Mouse (Mus musculus) liver, embryonic 16.5 days (tissue): ENCODE results near the gene Cnst. TPM values are rescaled to one million over a fixed set of nuclear protein-coding genes. Genes with fewer than 3 reads are reported as not detected.
A peak's percentile ranks its signal among the peaks of the same experiment; 100 is the strongest.

Experiments used
- ATAC-seq: fragments of 200-750 bp; cut with Nextera tagmentation; 2 replicates; pipeline ENCODE4 v1.8.0; 2017; ENCODE audit warnings: low read depth, mild to moderate bottlenecking, moderate number of reproducible peaks, moderate library complexity
- H3K27ac ChIP-seq: fragments of 300-500 bp; sonication (generic); 2 replicates; pipeline ENCODE4 v1.5.1; 2014; ENCODE audit warnings: mild to moderate bottlenecking, low read length
- H3K27me3 ChIP-seq: fragments of 300-500 bp; sonication (generic); 2 replicates; pipeline ENCODE4 v1.6.1; 2014; ENCODE audit warnings: low read depth, low read length, mixed read lengths; ENCODE audit not compliant: control insufficient read depth, insufficient read depth
- H3K36me3 ChIP-seq: fragments of 300-500 bp; sonication (generic); 2 replicates; pipeline ENCODE4 v1.6.1; 2014; ENCODE audit warnings: mild to moderate bottlenecking; ENCODE audit not compliant: control insufficient read depth, insufficient read depth
- H3K4me1 ChIP-seq: fragments of 300-500 bp; sonication (generic); 2 replicates; pipeline ENCODE4 v1.6.1; 2014; ENCODE audit warnings: low read depth, low read length, mixed read lengths; ENCODE audit not compliant: control insufficient read depth
- H3K4me2 ChIP-seq: fragments of 300-500 bp; sonication (generic); 2 replicates; pipeline ENCODE4 v1.6.1; 2014; ENCODE audit warnings: low read depth, low read length, mixed read lengths
- H3K4me3 ChIP-seq: fragments of 300-500 bp; sonication (generic); 2 replicates; pipeline ENCODE4 v1.5.1; 2014; ENCODE audit warnings: low read depth, mild to moderate bottlenecking, low read length
- H3K9ac ChIP-seq: fragments of 300-500 bp; sonication (generic); 2 replicates; pipeline ENCODE4 v1.6.1; 2014; ENCODE audit warnings: low read depth, low read length
- H3K9me3 ChIP-seq: fragments of 300-500 bp; sonication (generic); replicated peaks from 2 replicates; pipeline ENCODE4 v1.6.1; 2016; ENCODE audit warnings: low read length; ENCODE audit not compliant: control insufficient read depth
- WGBS: fragments of 180-500 bp; shearing (Covaris S2); extraction: QIAGEN DNeasy Blood & Tissue Kit; methylation state at CpG from one replicate; pipeline ENCODE4 v1.1.7; 2014; ENCODE audit not compliant: insufficient replicate concordance; 5-methylcytosine and 5-hydroxymethylcytosine counted together
- polyA plus RNA-seq: library from polyadenylated mRNA; unstranded; fragments of >200 nt; fragmentation: Nextera tagmentation; extraction: Ambion mirVana; gene quantifications from 2 replicates; pipeline ENCODE4 v1.2.1, GENCODE M21; 2015

The Cnst gene
- polyA plus RNA-seq, 1 experiment from 2014 or later = 11.6 TPM

GRCm38 (mm10) chr1:179617426-179617825 is 71.3 kb downstream of the Cnst start:
- Histone ChIP-seq H3K27ac (no peak overlapping the region), H3K9ac (no peak overlapping the region)

GRCm38 (mm10) chr1:179622665-179623064 is 76.5 kb downstream of the Cnst start:
- Histone ChIP-seq H3K27ac (no peak overlapping the region), H3K36me3 (peaks cover 5% of the 10 kb centered on the region)
- no peak for ATAC-seq

More at GRCm38 (mm10) chr1:179617426-179617825, 71.3 kb downstream of the Cnst start:
- no peaks in the 10 kb centered on the region for H3K9me3 ChIP-seq
- ATAC-seq = no peak
- no peaks in the 10 kb centered on the region for H3K4me1 ChIP-seq
- no peaks in the 10 kb centered on the region for H3K27me3 ChIP-seq
- no peak overlapping the region for H3K4me2 ChIP-seq
- no peak overlapping the region for H3K4me3 ChIP-seq
- WGBS = 79% methylated on average over 7 of the region's 7 CpGs
- no peaks in the 10 kb centered on the region for H3K36me3 ChIP-seq

GRCm38 (mm10) chr1:179623657-179624056 is 77.5 kb downstream of the Cnst start:
- peak; percentile 26; the same call in 1 of the 2 replicates for ATAC-seq

More at GRCm38 (mm10) chr1:179622665-179623064, 76.5 kb downstream of the Cnst start:
- Histone ChIP-seq H3K4me2 (no peak overlapping the region), H3K27me3 (no peaks in the 10 kb centered on the region), H3K4me1 (no peaks in the 10 kb centered on the region), H3K9ac (no peak overlapping the region), H3K4me3 (no peak overlapping the region), H3K9me3 (no peaks in the 10 kb centered on the region)
- WGBS = 85% methylated on average over 12 of the region's 12 CpGs

GRCm38 (mm10) chr1:179624354-179624753 is 78.2 kb downstream of the Cnst start:
- peaks cover 5% of the 10 kb centered on the region for H3K36me3 ChIP-seq
- no peak for ATAC-seq
- no peak overlapping the region for H3K4me3 ChIP-seq
- 53% methylated on average over 4 of the region's 4 CpGs for WGBS
- no peak overlapping the region for H3K4me2 ChIP-seq
- no peaks in the 10 kb centered on the region for H3K9me3 ChIP-seq
- H3K27ac ChIP-seq = no peak overlapping the region
- H3K27me3 ChIP-seq = no peaks in the 10 kb centered on the region
- H3K4me1 ChIP-seq = peaks cover 8% of the 10 kb centered on the region
- H3K9ac ChIP-seq = no peak overlapping the region

More at GRCm38 (mm10) chr1:179623657-179624056, 77.5 kb downstream of the Cnst start:
- no peaks in the 10 kb centered on the region for H3K9me3 ChIP-seq
- H3K4me2 ChIP-seq = no peak overlapping the region
- H3K27me3 ChIP-seq = no peaks in the 10 kb centered on the region
- no peak overlapping the region for H3K4me3 ChIP-seq
- no peak overlapping the region for H3K27ac ChIP-seq
- 47% methylated on average over 4 of the region's 4 CpGs for WGBS
- no peak overlapping the region for H3K9ac ChIP-seq
- H3K4me1 ChIP-seq = peaks cover 6% of the 10 kb centered on the region
- peaks cover 5% of the 10 kb centered on the region for H3K36me3 ChIP-seq

GRCm38 (mm10) chr1:179627855-179628254 is 81.7 kb downstream of the Cnst start:
- H3K9me3 ChIP-seq = no peaks in the 10 kb centered on the region
- no peak for ATAC-seq
- 58% methylated on average over 4 of the region's 4 CpGs for WGBS
- H3K9ac ChIP-seq = no peak overlapping the region
- no peak overlapping the region for H3K4me2 ChIP-seq
- H3K27ac ChIP-seq = no peak overlapping the region
- H3K27me3 ChIP-seq = no peaks in the 10 kb centered on the region
- H3K4me3 ChIP-seq = no peak overlapping the region
- peaks cover 8% of the 10 kb centered on the region for H3K4me1 ChIP-seq
- H3K36me3 ChIP-seq = peaks cover 5% of the 10 kb centered on the region

- peak; percentile 76 for ATAC-seq
- 16% methylated on average over 8 of the region's 8 CpGs for whole genome bisulfite sequencing
- H3K9me3 ChIP-seq = no peaks in the 10 kb centered on the region
- peaks cover 5% of the 10 kb centered on the region for H3K36me3 ChIP-seq
- H3K4me1 ChIP-seq = peaks cover 8% of the 10 kb centered on the region
- no peak overlapping the region for H3K9ac ChIP-seq
- no peaks in the 10 kb centered on the region for H3K27me3 ChIP-seq
- H3K4me2 ChIP-seq = peak overlapping the region; percentile 17; the same call in 1 of the 2 replicates
- H3K27ac ChIP-seq = no peak overlapping the region
- H3K4me3 ChIP-seq = no peak overlapping the region
Measured at GRCm38 (mm10) chr1:179628438-179629106, 82.4 kb downstream of the Cnst start.

GRCm38 (mm10) chr1:179629276-179629675 is 83.1 kb downstream of the Cnst start:
- H3K9me3 ChIP-seq = no peaks in the 10 kb centered on the region
- no peak overlapping the region for H3K4me2 ChIP-seq
- no peaks in the 10 kb centered on the region for H3K27me3 ChIP-seq
- no peak overlapping the region for H3K4me3 ChIP-seq
- WGBS = 78% methylated on average over 5 of the region's 5 CpGs
- H3K27ac ChIP-seq = no peak overlapping the region
- peaks cover 8% of the 10 kb centered on the region for H3K4me1 ChIP-seq
- no peak overlapping the region for H3K9ac ChIP-seq
- no peak for ATAC-seq
- H3K36me3 ChIP-seq = peaks cover 5% of the 10 kb centered on the region

GRCm38 (mm10) chr1:179632746-179633413 is 86.7 kb downstream of the Cnst start:
- H3K36me3 ChIP-seq = no peaks in the 10 kb centered on the region
- no peaks in the 10 kb centered on the region for H3K27me3 ChIP-seq
- H3K9ac ChIP-seq = no peak overlapping the region
- H3K27ac ChIP-seq = no peak overlapping the region
- H3K9me3 ChIP-seq = no peaks in the 10 kb centered on the region
- H3K4me3 ChIP-seq = no peak overlapping the region
- 59% methylated on average over 11 of the region's 11 CpGs for WGBS
- H3K4me2 ChIP-seq = no peak overlapping the region
- ATAC-seq = no peak
- H3K4me1 ChIP-seq = peaks cover 8% of the 10 kb centered on the region

- 0 out of 2 replicates have a peak, but pooled peaks have one; percentile 37 for ATAC-seq
- Histone ChIP-seq H3K4me2 (no peak overlapping the region), H3K27me3 (no peaks in the 10 kb centered on the region), H3K36me3 (no peaks in the 10 kb centered on the region), H3K4me1 (peaks cover 4% of the 10 kb centered on the region), H3K4me3 (no peak overlapping the region), H3K9ac (no peak overlapping the region), H3K27ac (no peak overlapping the region), H3K9me3 (no peaks in the 10 kb centered on the region)
- 3% methylated on average over 1 of the region's 1 CpGs for WGBS
Measured at GRCm38 (mm10) chr1:179633414-179633752, 87.2 kb downstream of the Cnst start.
